Mouse (Mus musculus) stomach, postnatal 0 days (tissue): ENCODE measurements at regions not wholly inside any gene's neighbourhood (a gene's known extent, or its start where the extent isn't known, plus 50 kb on each side); places are given as distances from the start of the nearest gene placed in this dataset.

ENCODE experiments used
- ATAC-seq: fragments of 200-750 bp; cut with Nextera tagmentation; 2 replicates; pipeline ENCODE4 v1.8.0; 2017; ENCODE audit not compliant: low FRiP score, low TSS enrichment
- DNase-seq: peaks from one replicate; pipeline ENCODE4 v3.0.0-alpha.2; 2016; ENCODE audit warnings: low spot score
- H3K27ac ChIP-seq: fragments of 300-500 bp; sonication (generic); replicated peaks from 2 replicates; pipeline ENCODE4 v1.5.1; 2014; ENCODE audit warnings: mild to moderate bottlenecking, control low read depth
- H3K27me3 ChIP-seq: fragments of 300-500 bp; sonication (generic); 2 replicates; pipeline ENCODE4 v1.6.1; 2014; ENCODE audit warnings: low read length; ENCODE audit not compliant: control insufficient read depth, insufficient read depth
- H3K36me3 ChIP-seq: fragments of 300-500 bp; sonication (generic); 2 replicates; pipeline ENCODE4 v1.6.1; 2014; ENCODE audit warnings: low read length, mixed read lengths; ENCODE audit not compliant: control insufficient read depth, insufficient read depth
- H3K4me1 ChIP-seq: fragments of 300-500 bp; sonication (generic); replicated peaks from 2 replicates; pipeline ENCODE4 v1.6.1; 2014; ENCODE audit warnings: antibody characterized with exemption; ENCODE audit not compliant: control insufficient read depth, insufficient read depth
- H3K4me2 ChIP-seq: fragments of 300-500 bp; sonication (generic); replicated peaks from 2 replicates; pipeline ENCODE4 v1.6.1; 2014; ENCODE audit warnings: low read depth, mild to moderate bottlenecking, control low read depth, moderate library complexity
- H3K4me3 ChIP-seq: fragments of 300-500 bp; sonication (generic); 2 replicates; pipeline ENCODE4 v1.5.1; 2014; ENCODE audit warnings: low read depth, low read length, control low read depth
- H3K9ac ChIP-seq: fragments of 300-500 bp; sonication (generic); 2 replicates; pipeline ENCODE4 v1.6.1; 2014; ENCODE audit warnings: mild to moderate bottlenecking, low read length, control low read depth, mixed read lengths
- H3K9me3 ChIP-seq: fragments of 300-500 bp; sonication (generic); 2 replicates; pipeline ENCODE4 v1.6.1; 2016; ENCODE audit warnings: low read length; ENCODE audit not compliant: control insufficient read depth
- CTCF ChIP-seq: IDR thresholded peaks from 2 replicates; pipeline ENCODE4 v1.5.1; 2016; ENCODE audit warnings: antibody characterized with exemption, low read depth, mild to moderate bottlenecking, moderate library complexity
- EP300 ChIP-seq: optimal IDR thresholded peaks from 2 replicates; pipeline ENCODE3; 2016; ENCODE audit warnings: antibody characterized with exemption
- WGBS: fragments of 180-500 bp; shearing (Covaris S2); extraction: QIAGEN DNeasy Blood & Tissue Kit; methylation state at CpG from one replicate; pipeline ENCODE4 v1.1.7; 2014; 5-methylcytosine and 5-hydroxymethylcytosine counted together

DNA sequence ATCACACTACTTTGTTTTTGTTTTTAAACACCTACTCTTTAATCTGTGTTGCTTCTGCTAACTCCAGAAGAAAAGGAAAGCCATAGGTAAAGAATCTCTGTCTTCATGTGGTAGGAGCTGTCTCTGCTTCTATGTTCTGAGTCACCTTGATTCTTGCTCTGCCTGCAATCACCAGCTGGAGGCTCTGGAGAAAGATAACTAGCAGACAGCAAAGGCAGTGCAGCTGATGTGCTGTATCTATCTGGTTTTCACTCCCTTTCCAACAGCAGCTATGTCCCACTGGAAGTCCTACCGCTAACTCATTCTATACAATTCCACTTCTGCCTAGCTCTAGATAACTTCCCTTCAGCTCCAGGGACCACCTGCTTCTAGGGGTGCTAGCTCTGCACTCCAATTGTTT is 435.2 kb upstream of the Mef2c start:
- H3K9ac ChIP-seq: no peak overlapping the region
- WGBS: 72% methylated on average over 1 of the region's 1 CpGs
- H3K4me1 ChIP-seq: no peaks in the 10 kb centered on the region
- no peak overlapping the region for H3K27ac ChIP-seq
- H3K36me3 ChIP-seq: no peaks in the 10 kb centered on the region
- TF ChIP-seq EP300 (no peak), CTCF (no peak)
- no peak overlapping the region for H3K4me3 ChIP-seq
- DNase-seq: no peak
- no peak for ATAC-seq
- H3K27me3 ChIP-seq: no peaks in the 10 kb centered on the region
- H3K9me3 ChIP-seq: no peaks in the 10 kb centered on the region
- H3K4me2 ChIP-seq: no peak overlapping the region

DNA sequence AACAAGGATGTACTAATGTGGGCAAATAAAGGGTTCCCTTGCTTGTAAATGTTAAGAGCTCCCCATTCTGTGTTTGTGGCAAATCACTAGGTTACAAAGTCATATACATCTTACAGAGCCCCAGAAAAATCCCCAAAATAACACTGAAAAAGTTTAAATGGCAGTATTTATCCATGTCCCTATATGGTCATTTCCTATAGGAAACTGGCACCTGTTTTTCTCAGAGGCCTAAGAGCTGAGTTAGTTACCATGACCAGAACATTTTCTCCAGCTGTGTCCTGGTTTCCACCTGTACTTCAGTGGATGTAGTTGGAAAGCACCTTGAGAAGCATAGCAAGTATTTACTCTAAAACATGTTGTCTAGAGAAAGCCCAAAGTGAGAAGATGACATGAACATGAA is 434.5 kb upstream of the Mef2c start:
- ATAC-seq (no peak), DNase-seq (no peak)
- Histone ChIP-seq H3K27me3 (no peaks in the 10 kb centered on the region), H3K27ac (no peak overlapping the region), H3K9ac (no peak overlapping the region), H3K4me3 (no peak overlapping the region), H3K4me1 (no peaks in the 10 kb centered on the region), H3K9me3 (no peaks in the 10 kb centered on the region), H3K36me3 (no peaks in the 10 kb centered on the region), H3K4me2 (no peak overlapping the region)
- TF ChIP-seq CTCF (no peak), EP300 (no peak)

GRCm38 (mm10) chr13:83072073-83072472 is 431.8 kb upstream of the Mef2c start:
- H3K27ac ChIP-seq: no peak overlapping the region
- H3K4me2 ChIP-seq: no peak overlapping the region
- no peaks in the 10 kb centered on the region for H3K9me3 ChIP-seq
- no peak overlapping the region for H3K9ac ChIP-seq
- WGBS: 49% methylated on average over 3 of the region's 3 CpGs
- H3K36me3 ChIP-seq: no peaks in the 10 kb centered on the region
- no peak overlapping the region for H3K4me3 ChIP-seq
- no peaks in the 10 kb centered on the region for H3K4me1 ChIP-seq
- TF ChIP-seq EP300 (no peak), CTCF (no peak)
- no peaks in the 10 kb centered on the region for H3K27me3 ChIP-seq
- no peak for DNase-seq
- ATAC-seq: no peak

GRCm38 (mm10) chr13:83074219-83074965 is 429.4 kb upstream of the Mef2c start:
- Histone ChIP-seq H3K27me3 (no peaks in the 10 kb centered on the region), H3K4me1 (no peaks in the 10 kb centered on the region), H3K36me3 (no peaks in the 10 kb centered on the region), H3K9ac (no peak overlapping the region), H3K27ac (no peak overlapping the region), H3K4me3 (no peak overlapping the region), H3K9me3 (no peaks in the 10 kb centered on the region), H3K4me2 (no peak overlapping the region)
- DNase-seq (no peak), ATAC-seq (no peak)
- TF ChIP-seq CTCF: no peak
- no peak for TF ChIP-seq EP300
- 83% methylated on average over 6 of the region's 6 CpGs for WGBS

DNA sequence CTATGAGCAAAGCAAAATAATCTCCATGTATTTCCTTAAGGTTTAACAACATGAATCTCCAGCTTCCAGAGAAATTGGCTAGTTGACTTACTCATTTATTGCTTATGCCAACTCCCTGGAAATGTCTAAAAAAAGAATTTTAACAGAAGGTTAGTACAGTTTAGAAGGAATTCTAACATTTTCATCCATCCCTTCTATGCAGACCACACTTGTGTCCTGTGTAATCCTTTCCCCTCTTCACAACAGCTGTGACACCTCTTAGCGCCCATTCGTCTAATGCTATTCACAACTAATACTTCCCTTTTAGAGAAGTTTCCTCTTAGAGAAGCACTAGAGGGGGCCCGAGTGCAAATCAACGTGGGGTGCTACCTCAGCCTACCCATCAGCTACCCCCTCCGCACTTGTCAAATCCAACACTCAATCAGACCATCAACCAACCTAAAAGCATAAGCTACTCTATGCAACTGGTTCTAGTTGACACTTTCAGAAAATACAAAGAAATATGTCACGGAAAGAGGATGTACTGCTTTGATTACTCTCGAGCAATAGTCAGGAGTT is 428.4 kb upstream of the Mef2c start:
- Histone ChIP-seq H3K4me1 (no peaks in the 10 kb centered on the region), H3K9ac (no peak overlapping the region), H3K27ac (no peak overlapping the region), H3K4me3 (no peak overlapping the region), H3K4me2 (no peak overlapping the region), H3K9me3 (no peaks in the 10 kb centered on the region), H3K27me3 (no peaks in the 10 kb centered on the region), H3K36me3 (no peaks in the 10 kb centered on the region)
- WGBS: 53% methylated on average over 7 of the region's 7 CpGs
- DNase-seq (no peak), ATAC-seq (no peak)
- TF ChIP-seq EP300: no peak
- peak; percentile 29 for TF ChIP-seq CTCF

GRCm38 (mm10) chr13:83076611-83077010 is 427.2 kb upstream of the Mef2c start:
- Histone ChIP-seq H3K4me3 (no peak overlapping the region), H3K9ac (no peak overlapping the region), H3K4me1 (no peaks in the 10 kb centered on the region), H3K4me2 (no peak overlapping the region), H3K36me3 (no peaks in the 10 kb centered on the region), H3K9me3 (no peaks in the 10 kb centered on the region), H3K27ac (no peak overlapping the region), H3K27me3 (no peaks in the 10 kb centered on the region)
- 84% methylated on average over 2 of the region's 2 CpGs for WGBS
- no peak for ATAC-seq
- TF ChIP-seq CTCF (no peak), EP300 (no peak)
- no peak for DNase-seq
